Mouse (Mus musculus): ENCODE measurements at regions not wholly inside any gene's neighbourhood (a gene's known extent, or its start where the extent isn't known, plus 50 kb on each side); places are given as distances from the start of the nearest gene placed in this dataset.

GRCm38 (mm10) chr16:97234321-97234720 lies 63.8 kb upstream of the Dscam start:
- DNase-seq: no peak

DNA sequence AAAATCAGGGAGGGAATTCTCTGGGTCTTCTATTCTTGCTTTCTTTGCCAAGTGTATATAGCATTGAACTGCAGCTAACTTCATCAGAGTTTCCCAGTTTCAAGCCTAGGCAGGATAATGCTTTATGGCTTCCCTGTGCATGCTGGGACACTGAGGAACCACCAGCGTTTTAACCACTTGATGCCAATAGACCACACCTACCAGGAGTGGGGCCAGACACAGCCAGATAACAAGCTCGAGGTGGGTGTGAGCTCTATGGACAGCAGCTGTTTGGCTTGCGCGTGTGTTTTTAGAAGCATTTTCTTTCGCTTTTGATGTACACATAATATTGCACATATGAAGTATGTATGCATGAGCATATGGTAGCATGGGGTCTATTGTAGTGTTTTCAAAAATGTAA lies 69.1 kb upstream of the Dscam start:
- DNase-seq: no peak

DNA sequence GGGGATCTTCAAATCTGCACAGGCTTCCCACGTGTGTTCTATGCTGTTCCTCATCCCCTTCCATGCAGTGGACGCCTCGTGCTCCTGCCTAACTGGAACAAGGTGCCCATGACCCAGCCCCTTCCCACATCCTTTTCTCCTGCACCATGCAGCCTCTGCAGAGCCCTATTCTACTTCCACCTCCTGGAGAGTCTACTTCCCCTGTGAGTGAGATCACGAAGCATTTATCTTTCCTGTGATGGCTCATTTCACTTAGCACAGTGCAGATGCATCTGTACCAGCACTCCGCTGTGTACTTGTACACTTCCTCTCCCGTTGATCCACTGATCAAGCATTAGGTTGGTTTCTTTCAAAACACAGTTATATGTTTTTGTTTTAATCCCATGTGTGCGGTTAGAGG lies 69.5 kb upstream of the Dscam start:
- DNase-seq: no peak

DNA sequence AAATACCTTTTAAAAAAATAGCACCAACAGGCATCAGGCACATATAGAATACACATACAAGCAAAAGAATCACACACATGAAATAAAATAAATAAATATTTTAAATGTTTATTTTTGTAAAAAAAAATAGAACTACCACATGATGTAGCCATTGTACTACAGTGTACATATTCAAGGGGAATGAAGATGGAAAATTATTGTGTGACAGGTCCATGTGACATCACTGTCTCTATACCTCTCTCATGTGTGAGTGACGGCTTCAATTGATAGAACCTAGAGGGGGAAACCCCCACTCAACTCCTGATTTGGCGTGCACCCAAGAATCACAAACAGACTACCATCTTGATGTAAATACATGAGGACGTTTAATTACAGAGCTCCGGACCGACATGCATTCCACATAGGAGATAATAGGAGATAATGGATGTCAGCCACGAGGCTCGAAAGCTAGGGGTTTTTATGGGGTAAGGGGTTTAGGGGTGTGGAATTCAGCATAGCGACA lies 70.4 kb upstream of the Dscam start:
- DNase-seq: no peak

DNA sequence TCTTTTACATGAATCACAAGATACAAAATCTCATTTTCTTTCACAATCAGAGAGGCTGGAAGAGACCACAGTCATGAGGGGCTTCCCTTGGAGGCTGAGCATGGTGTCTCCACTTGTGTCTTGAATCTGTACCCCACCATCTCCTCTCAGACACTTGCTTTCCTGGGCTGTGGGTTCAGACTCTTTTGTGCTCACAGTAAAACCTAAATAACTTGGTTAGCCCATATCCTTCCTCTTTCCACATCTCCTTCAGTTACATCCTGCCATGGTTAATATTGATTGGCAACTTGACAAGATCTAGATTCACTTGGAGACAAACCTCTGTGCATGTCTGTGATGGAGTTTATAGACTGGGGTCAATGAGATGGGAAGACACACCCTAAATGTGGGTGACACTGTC lies 71.1 kb upstream of the Dscam start:
- DNase-seq: no peak

- no peak for DNase-seq
These were observed 79.9 kb upstream of the Dscam start for GRCm38 (mm10) chr16:97250488-97250887.

GRCm38 (mm10) chr16:97252551-97252950 lies 82.0 kb upstream of the Dscam start:
- DNase-seq: no peak

- peak; percentile 31 for DNase-seq
These were observed 82.6 kb upstream of the Dscam start for GRCm38 (mm10) chr16:97252997-97253635.

DNA sequence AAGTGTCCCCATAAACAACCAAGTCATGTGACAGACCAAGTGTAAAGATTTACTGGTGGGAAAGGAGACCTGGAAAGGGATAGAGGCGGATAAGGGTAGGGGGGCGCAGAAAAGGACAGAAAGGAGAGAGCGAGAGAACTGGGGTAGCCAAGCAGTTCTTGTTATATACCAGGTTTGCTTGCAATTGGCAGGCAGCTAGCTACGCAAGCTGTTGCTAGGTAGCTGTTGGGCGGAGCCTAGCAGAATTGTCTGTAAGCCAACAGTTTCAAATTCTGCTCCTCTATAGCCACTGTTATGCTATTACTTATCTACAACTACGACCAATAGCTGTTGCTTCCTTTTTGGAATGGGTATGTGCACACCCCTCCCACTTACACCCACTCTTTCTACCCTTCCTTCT lies 88.3 kb upstream of the Dscam start:
- DNase-seq: no peak

GRCm38 (mm10) chr16:97263451-97263850 lies 92.9 kb upstream of the Dscam start:
- DNase-seq: no peak

DNA sequence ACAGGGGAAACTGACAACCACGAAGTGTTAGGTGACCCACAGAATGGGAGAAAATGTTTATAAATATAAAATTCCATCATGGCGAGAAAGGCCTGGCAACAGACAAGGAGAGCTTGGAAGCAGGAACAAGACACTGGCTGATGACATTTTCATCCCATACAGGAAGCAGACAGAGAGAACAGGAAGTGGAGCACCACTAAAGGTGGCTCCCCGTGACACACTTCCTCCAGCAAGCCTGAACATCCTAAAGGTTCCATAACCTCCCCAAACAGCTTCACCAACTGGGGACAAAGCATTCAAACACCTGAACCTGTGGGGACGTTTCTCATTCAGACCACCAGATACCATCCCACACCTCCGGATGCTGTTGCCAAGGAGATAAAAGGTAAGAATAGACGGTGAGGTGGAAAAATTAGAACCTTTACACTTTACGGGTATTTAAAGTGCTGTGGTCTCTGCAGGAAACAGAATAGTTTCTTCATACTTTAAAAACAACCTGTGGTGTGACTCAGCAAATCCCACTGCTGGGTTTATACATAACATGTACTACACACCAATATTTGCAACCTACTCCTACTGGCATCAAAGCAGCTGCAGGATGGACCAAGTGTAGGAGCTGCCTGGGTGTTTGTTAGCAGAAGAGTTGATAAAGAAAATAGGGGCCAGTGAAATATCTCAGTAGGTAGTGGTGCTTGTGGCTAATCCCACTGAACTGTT lies 86.0 kb upstream of the Bace2 start:
- DNase-seq: no peak

GRCm38 (mm10) chr16:97271264-97271663 lies 85.3 kb upstream of the Bace2 start:
- DNase-seq: no peak

DNA sequence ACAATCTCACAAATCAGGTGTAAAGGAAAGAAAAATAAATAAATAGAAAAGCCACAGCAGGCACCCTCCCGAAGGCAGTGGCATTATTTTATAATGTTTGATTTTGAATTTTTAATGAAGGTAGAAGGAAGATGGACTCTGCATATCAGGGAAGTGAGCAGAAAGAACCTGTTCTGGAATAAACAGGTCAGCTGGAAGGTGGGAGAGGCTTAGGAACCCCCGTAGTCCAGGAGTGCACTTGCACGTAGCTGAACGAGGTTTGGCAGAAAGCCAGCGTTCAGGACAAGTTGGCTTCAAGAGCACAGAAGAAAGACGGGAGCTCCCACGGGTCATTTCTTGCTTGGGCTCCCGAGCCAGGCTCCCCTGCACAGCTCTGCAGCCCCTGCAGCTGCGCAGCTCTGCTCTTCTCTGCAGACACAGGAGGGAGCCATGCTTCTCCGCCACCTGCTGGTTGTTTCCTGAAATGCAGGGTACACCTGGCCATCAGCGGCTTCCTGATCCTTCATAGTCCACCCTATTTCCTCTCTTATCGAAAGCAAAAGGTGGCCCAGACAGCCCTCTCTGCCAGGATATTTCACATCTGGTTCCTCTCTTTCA lies 84.4 kb upstream of the Bace2 start:
- peak; percentile 80 for DNase-seq

GRCm38 (mm10) chr16:97278913-97279312 lies 77.6 kb upstream of the Bace2 start:
- DNase-seq: no peak

DNA sequence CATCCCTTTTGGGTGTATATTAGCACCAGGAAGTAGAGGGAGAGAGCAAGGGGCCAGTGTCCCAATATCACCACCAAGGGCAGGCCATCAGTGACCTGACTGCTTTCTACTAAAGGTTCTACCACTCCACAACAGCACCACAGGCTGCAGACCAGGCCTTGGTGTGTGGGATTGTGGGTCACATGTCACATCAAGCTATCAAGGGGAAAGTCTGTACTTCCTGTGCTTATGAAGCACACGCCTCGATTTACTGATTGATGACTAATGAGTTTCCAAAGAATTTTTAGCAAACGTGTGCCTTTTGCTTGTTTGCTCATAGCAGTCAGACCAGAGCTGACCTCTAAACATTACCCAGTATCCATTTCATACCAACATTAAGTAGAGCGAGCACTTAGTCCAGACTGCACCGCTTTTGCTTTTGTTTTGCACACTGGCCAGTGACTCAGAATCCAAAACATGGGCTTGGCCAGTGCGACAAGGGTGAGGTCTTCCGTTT lies 74.9 kb upstream of the Bace2 start:
- no peak for DNase-seq

DNA sequence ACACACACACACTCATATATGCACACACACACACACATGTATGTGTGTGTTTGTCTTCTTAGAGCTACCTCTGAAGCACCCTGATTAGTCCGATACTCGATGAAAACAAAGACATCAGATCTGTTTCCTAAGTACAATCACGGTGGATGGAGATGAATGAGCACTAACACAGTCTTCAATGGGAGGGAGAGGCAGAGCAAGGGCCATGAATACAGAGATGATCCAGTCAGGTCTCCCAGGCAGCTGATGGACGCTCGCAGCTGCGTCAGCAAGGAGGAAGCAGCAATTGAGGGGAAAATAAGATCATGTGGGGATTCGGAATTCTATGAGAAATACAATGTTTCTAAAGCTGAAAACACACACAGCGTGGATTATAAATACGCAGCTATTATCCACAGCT lies 73.6 kb upstream of the Bace2 start:
- no peak for DNase-seq

DNA sequence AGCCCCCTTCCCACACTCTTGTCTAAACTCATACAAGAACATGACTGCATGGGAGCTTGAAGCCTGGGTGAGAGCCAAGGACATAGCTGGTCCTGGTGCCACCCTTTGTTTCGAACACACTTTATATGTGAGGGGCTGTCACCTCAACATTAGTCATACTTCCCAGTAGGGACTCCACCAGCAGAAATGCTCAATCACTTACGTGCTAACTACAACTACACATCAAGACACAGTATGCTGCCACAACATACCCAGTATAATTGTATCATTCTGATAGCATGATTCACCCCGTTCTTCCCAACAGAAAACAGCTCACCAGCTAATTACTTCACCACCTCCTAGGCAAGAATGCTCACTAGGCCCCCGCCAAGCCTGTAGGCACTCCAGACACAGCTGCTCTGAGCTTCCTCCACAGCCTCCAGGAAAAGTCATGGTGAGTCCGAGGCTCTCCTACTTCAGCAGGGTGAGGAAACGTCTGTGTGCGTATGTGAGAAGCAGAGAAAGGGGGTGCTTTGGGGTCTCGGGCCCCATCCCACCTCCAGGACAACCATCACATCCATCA lies 70.6 kb upstream of the Bace2 start:
- DNase-seq: peak; percentile 42

GRCm38 (mm10) chr16:97286717-97287116 lies 69.8 kb upstream of the Bace2 start:
- DNase-seq: peak; percentile 65

DNA sequence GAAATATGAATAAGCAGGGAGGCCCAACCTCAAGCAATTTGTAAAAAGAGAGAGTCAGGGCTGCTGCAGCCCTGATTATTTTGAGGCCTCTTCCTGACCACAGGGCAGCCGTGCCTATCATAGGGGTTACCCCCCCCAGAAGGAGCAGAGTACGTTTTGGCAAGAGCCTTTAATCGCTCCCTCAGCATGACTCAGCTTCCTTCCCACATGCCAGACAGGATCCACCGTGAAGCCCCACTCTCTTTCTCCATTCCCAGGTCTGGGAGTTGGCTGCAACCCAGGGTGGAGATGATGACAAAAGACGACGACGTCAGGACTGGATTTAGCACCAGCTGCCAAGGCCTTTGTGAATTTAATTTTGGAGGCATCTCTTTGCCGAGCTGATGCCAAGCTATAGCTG lies 67.9 kb upstream of the Bace2 start:
- DNase-seq: peak; percentile 77

GRCm38 (mm10) chr16:97292484-97293048 lies 64.0 kb upstream of the Bace2 start:
- DNase-seq: no peak

GRCm38 (mm10) chr16:97293273-97293672 lies 63.3 kb upstream of the Bace2 start:
- peak; percentile 66 for DNase-seq

DNA sequence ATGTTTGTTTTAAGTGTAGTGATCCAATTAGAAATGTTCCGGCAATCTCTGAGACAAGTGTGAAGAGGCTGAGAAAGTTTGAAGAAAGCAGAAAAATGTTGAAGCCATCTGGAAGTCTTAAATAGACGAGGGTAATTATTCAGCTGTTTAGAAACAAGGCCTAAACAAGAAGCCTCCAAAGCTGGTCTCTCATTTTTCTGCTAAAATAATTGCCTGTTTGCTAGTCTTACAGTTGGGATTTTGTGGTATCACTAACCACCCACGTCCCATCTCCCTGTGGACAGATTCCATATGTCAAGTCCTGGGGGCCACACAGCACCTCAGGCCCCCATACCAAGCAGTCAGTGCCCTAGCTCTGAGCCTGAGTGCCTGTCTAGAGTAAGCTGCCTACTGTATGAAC lies 59.4 kb upstream of the Bace2 start:
- no peak for DNase-seq

GRCm38 (mm10) chr16:97304156-97304735 lies 52.3 kb upstream of the Bace2 start:
- no peak for DNase-seq
